Mouse (Mus musculus) spleen, adult 2 months (tissue): ENCODE results near the gene Mgrn1.

ENCODE experiments used
- CTCF ChIP-seq: fragments of 200-500 bp; IDR thresholded peaks from 2 replicates; pipeline ENCODE4 v1.5.1; 2011; ENCODE audit warnings: mild to moderate bottlenecking, inconsistent platforms; ENCODE audit not compliant: insufficient read depth, insufficient read length, insufficient replicate concordance; ENCODE audit errors: extremely low read depth
- POLR2A ChIP-seq: fragments of 200-500 bp; IDR thresholded peaks from 2 replicates; pipeline ENCODE4 v1.6.1; 2011; ENCODE audit warnings: low read depth, low read length, inconsistent platforms

- TF ChIP-seq POLR2A, result no peak
- no peak for TF ChIP-seq CTCF
Observed at GRCm38 (mm10) chr16:4884930-4885329, 1.1 kb upstream of the Mgrn1 start.
